Mouse (Mus musculus) liver, adult 2 months (tissue): ENCODE measurements at regions not wholly inside any gene's neighbourhood (a gene's known extent, or its start where the extent isn't known, plus 50 kb on each side); places are given as distances from the start of the nearest gene placed in this dataset.

ENCODE experiments used
- DNase-seq: peaks from one replicate; pipeline ENCODE4 v3.0.0-alpha.2; 2011; ENCODE audit warnings: low read depth, low spot score; ENCODE audit errors: extremely low read depth
- H3K27ac ChIP-seq: fragments of 200-500 bp; replicated peaks from 2 replicates; pipeline ENCODE4 v1.5.1; 2012; ENCODE audit warnings: low read depth, mild to moderate bottlenecking, control low read depth, inconsistent platforms, low read length; ENCODE audit not compliant: insufficient read depth
- H3K27me3 ChIP-seq: fragments of 200-500 bp; 2 replicates; pipeline ENCODE4 v1.6.1; 2012; ENCODE audit warnings: mild to moderate bottlenecking, moderate library complexity, low read length, inconsistent platforms; ENCODE audit not compliant: control insufficient read depth, insufficient read depth
- H3K36me3 ChIP-seq: fragments of 200-500 bp; 2 replicates; pipeline ENCODE4 v1.6.1; 2012; ENCODE audit warnings: low read length, inconsistent platforms; ENCODE audit not compliant: control insufficient read depth, insufficient read depth
- H3K4me1 ChIP-seq: fragments of 200-500 bp; 2 replicates; pipeline ENCODE4 v1.6.1; 2011; ENCODE audit warnings: low read length; ENCODE audit not compliant: control insufficient read depth, insufficient read depth
- H3K4me3 ChIP-seq: fragments of 200-500 bp; 2 replicates; pipeline ENCODE4 v1.5.1; 2011; ENCODE audit warnings: low read depth, mild to moderate bottlenecking, control low read depth, low read length, moderate library complexity; ENCODE audit not compliant: insufficient read depth
- H3K79me2 ChIP-seq: fragments of 200-500 bp; 2 replicates; pipeline ENCODE4 v1.6.1; 2012; ENCODE audit warnings: inconsistent platforms, mild to moderate bottlenecking, low read length, moderate library complexity; ENCODE audit not compliant: control insufficient read depth, insufficient read depth
- H3K9ac ChIP-seq: fragments of 200-500 bp; 2 replicates; pipeline ENCODE4 v1.6.1; 2012; ENCODE audit warnings: low read depth, mild to moderate bottlenecking, control low read depth, inconsistent platforms, low read length
- CTCF ChIP-seq: fragments of 200-500 bp; IDR thresholded peaks from 2 replicates; pipeline ENCODE4 v1.5.1; 2011; ENCODE audit warnings: low read depth, low read length, control low read depth
- POLR2A ChIP-seq: fragments of 200-500 bp; IDR thresholded peaks from 2 replicates; pipeline ENCODE4 v1.6.1; 2011; ENCODE audit warnings: low read length, control low read depth; ENCODE audit not compliant: insufficient read depth; ENCODE audit errors: extremely low read depth
- WGBS: fragments of 180-500 bp; shearing (Covaris S2); methylation state at CpG from one replicate; pipeline ENCODE4 v1.1.7; 2018; 5-methylcytosine and 5-hydroxymethylcytosine counted together

GRCm38 (mm10) chr15:36873058-36873883, 134.3 kb downstream of the Zfp706 start:
- Histone ChIP-seq H3K27ac (peak overlapping the region; percentile 32; the same call in 1 of the 2 replicates), H3K36me3 (no peaks in the 10 kb centered on the region), H3K4me1 (peaks cover 4% of the 10 kb centered on the region; the same call in 1 of the 2 replicates), H3K27me3 (no peaks in the 10 kb centered on the region), H3K4me3 (no peak overlapping the region), H3K9ac (no peak overlapping the region), H3K79me2 (no peaks in the 10 kb centered on the region)
- no peak for TF ChIP-seq CTCF
- TF ChIP-seq POLR2A: no peak
- 24% methylated on average over 10 of the region's 10 CpGs for WGBS
- DNase-seq: peak; percentile 34

- Histone ChIP-seq H3K79me2 (no peaks in the 10 kb centered on the region), H3K4me1 (peaks cover 4% of the 10 kb centered on the region; the same call in 1 of the 2 replicates), H3K9ac (no peak overlapping the region), H3K4me3 (no peak overlapping the region), H3K27ac (no peak overlapping the region), H3K27me3 (no peaks in the 10 kb centered on the region), H3K36me3 (no peaks in the 10 kb centered on the region)
- WGBS: 71% methylated on average over 2 of the region's 2 CpGs
- no peak for DNase-seq
- TF ChIP-seq POLR2A (no peak), CTCF (no peak)
These were observed 135.0 kb downstream of the Zfp706 start for GRCm38 (mm10) chr15:36872566-36872965.

- WGBS: 93% methylated on average over 7 of the region's 7 CpGs
- no peaks in the 10 kb centered on the region for H3K27me3 ChIP-seq
- H3K4me1 ChIP-seq: peaks cover 4% of the 10 kb centered on the region; the same call in 1 of the 2 replicates
- H3K79me2 ChIP-seq: no peaks in the 10 kb centered on the region
- H3K9ac ChIP-seq: no peak overlapping the region
- no peak overlapping the region for H3K27ac ChIP-seq
- no peaks in the 10 kb centered on the region for H3K36me3 ChIP-seq
- no peak overlapping the region for H3K4me3 ChIP-seq
- no peak for TF ChIP-seq CTCF
- TF ChIP-seq POLR2A: no peak
- DNase-seq: no peak
These were observed 136.9 kb downstream of the Zfp706 start for GRCm38 (mm10) chr15:36870717-36871116.

GRCm38 (mm10) chr15:36870094-36870493, 137.5 kb downstream of the Zfp706 start:
- TF ChIP-seq POLR2A: no peak
- no peak overlapping the region for H3K27ac ChIP-seq
- no peak overlapping the region for H3K4me3 ChIP-seq
- peaks cover 4% of the 10 kb centered on the region; the same call in 1 of the 2 replicates for H3K4me1 ChIP-seq
- no peak overlapping the region for H3K9ac ChIP-seq
- H3K79me2 ChIP-seq: no peaks in the 10 kb centered on the region
- H3K36me3 ChIP-seq: no peaks in the 10 kb centered on the region
- no peaks in the 10 kb centered on the region for H3K27me3 ChIP-seq
- 96% methylated on average over 9 of the region's 9 CpGs for WGBS
- DNase-seq: no peak

- Histone ChIP-seq H3K4me1 (no peaks in the 10 kb centered on the region), H3K27me3 (no peaks in the 10 kb centered on the region), H3K9ac (no peak overlapping the region), H3K79me2 (no peaks in the 10 kb centered on the region), H3K36me3 (no peaks in the 10 kb centered on the region), H3K27ac (no peak overlapping the region), H3K4me3 (no peak overlapping the region)
- no peak for DNase-seq
- 41% methylated on average over 1 of the region's 1 CpGs for WGBS
- TF ChIP-seq CTCF: no peak
- TF ChIP-seq POLR2A: no peak
These were observed 141.5 kb downstream of the Zfp706 start for GRCm38 (mm10) chr15:36866088-36866487.

GRCm38 (mm10) chr15:36865332-36865731, 142.2 kb downstream of the Zfp706 start:
- Histone ChIP-seq H3K27me3 (no peaks in the 10 kb centered on the region), H3K36me3 (no peaks in the 10 kb centered on the region), H3K4me1 (no peaks in the 10 kb centered on the region), H3K27ac (no peak overlapping the region), H3K79me2 (no peaks in the 10 kb centered on the region), H3K9ac (no peak overlapping the region), H3K4me3 (no peak overlapping the region)
- no peak for DNase-seq
- WGBS: 49% methylated on average over 3 of the region's 3 CpGs
- TF ChIP-seq POLR2A (no peak), CTCF (no peak)
